Mouse (Mus musculus) B cell, adult 67 days (primary cell): ENCODE data around the gene Eda. TPM values are rescaled to one million over a fixed set of nuclear protein-coding genes. Genes with fewer than 3 reads are reported as not detected.

Experiments used
- total RNA-seq, 2 experiments: library from RNA; stranded (reverse); gene quantifications; 4 replicates each; pipeline ENCODE4 v1.2.4; 2023

Eda gene
- under 1 TPM; 0.24 to 0.49 TPM for total RNA-seq

DNA sequence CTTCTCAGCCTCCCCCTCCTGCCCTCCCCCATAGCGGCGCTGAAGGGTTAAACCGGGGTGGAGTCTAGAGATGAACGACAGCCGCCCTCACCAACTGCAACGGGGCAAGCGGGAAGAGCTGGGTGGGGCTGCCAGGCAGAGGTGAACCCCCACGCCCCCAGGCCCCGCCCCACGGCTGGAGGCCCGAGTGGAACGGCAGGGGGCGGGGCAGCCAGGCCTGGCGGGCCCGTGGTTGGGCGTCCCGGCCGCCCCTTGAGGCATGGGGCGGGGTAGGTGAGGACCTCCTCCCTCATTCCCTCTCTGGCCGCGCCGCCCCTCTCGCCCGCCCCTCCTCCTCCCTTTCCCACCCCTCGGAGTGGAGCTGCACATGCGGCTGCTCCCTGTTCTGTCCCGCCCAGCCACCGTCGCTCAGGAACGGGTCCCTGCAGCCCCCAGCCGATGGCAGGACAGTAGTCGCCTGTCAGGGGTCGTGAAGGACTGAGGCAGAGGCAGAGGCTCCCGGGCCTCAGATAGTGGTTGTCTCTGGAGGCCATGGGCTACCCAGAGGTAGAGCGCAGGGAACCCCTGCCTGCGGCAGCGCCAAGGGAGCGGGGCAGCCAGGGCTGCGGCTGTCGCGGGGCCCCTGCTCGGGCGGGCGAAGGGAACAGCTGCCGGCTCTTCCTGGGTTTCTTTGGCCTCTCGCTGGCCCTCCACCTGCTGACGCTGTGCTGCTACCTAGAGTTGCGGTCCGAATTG lies at the start of gene Eda:
Gene Eda (plus strand): TSS at position 357 of the 735 bp plus-strand sequence.

DNA sequence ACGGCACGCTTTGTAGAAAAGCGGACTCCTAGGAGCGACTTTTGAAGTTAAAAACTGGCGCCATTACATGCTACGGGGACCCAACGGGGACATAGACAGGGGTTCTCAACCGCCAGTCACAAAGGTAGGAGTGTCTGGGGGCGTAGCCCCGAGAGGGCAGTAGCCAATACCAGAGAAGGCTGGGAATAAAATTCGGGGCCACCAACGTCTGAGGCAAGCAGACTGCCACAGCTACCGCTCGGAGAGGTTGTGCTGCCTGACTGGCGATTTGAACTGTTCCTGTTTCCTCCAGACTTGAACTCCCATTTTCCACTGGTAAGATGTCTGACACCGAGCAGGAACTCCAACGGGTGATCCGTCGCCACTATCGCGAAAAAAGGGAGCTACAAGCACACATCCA lies 453.3 kb downstream of the Eda start, which contains the start of gene Otud6a:
Gene Otud6a (plus strand): TSS at position 321 of the 400 bp plus-strand sequence.

DNA sequence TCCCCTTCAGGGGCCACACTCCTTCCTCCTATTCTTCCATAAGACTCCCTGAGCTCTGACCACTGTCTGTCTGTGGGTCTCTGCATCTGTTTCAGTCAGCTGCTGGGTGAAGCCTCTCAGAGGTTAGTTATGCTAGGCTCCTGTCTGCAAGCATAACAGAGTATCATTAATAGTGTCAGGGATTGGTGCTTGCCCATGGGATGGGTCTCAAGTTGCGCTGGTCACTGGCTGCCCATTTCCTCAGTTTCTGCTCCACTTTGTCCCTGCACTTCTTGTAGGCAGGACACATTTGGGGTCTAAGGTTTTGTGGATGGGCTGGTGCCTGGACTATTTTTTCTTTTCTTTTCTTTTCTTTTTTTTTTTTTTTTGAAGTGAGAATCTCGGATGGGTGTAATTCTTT lies 467.2 kb downstream of the Eda start, which contains the start of gene Awat2:
Gene Awat2 (minus strand): TSS at position 101 of the 400 bp plus-strand sequence.

Other genes with a start within 250 kb of the Eda start
- not detected for gene Tmem28, start 154.6 kb upstream of the Eda start, total RNA-seq